Mouse (Mus musculus): ENCODE results near the gene Gna11.

Gna11 gene

GRCm38 (mm10) chr10:81564734-81565133, 19.7 kb upstream of the Gna11 start:
- DNase-seq, result no peak

GRCm38 (mm10) chr10:81564216-81564615, 19.2 kb upstream of the Gna11 start:
- no peak for DNase-seq

- no peak for DNase-seq
Observed at GRCm38 (mm10) chr10:81563481-81563880, 18.5 kb upstream of the Gna11 start.

GRCm38 (mm10) chr10:81562411-81562810, 17.4 kb upstream of the Gna11 start:
- DNase-seq, result no peak

GRCm38 (mm10) chr10:81560719-81561459, 15.9 kb upstream of the Gna11 start:
- no peak for DNase-seq

DNA sequence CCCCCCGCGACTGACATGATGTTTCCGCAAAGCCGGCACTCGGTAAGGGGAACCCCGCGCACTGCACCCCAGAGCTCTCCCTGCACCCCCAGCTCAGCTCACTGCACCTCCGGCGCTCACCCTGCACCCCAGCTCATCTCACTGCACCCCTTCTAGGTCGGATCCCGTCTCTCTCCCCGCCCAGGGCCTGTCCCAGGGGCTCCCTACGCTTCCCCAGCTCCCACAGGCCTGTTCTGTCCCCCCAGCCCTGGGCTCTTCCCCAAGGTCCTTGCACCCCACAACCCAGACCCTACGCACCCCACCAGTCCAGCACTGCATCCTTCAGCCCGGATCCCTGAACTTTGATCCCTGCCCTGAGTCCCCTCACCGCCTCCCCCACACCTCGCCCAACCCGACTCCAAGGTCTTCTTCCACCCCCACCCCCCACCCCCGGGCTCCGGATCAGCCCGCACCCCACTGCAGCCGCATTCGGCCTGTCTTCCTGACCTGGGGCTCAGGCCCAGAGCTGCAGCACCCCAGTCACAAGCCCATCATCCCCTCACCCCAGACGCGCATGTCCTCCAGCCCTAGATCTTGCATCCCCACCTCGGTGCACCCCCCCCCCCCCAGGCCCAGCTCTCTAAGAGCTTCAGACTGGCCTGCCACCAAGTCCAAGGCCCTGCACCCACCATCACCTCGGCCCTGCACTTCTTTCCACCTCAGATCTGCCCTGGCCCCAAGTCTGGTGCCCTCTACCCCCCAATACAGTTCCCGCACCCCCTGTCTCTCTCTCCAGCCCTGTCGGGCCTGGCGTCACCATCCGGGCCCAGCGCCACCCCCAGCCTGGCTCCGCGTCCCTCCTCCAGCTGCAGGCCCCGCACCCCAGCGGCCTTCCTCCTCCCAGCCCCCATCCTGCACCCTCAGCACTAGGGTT, 14.9 kb upstream of the Gna11 start:
- DNase-seq, result peak; percentile 81

GRCm38 (mm10) chr10:81559163-81559626, 14.2 kb upstream of the Gna11 start, which contains the start of gene Aes:
Gene Aes, plus strand, starts transcription at chr10:81559488.
- no peak for DNase-seq

DNA sequence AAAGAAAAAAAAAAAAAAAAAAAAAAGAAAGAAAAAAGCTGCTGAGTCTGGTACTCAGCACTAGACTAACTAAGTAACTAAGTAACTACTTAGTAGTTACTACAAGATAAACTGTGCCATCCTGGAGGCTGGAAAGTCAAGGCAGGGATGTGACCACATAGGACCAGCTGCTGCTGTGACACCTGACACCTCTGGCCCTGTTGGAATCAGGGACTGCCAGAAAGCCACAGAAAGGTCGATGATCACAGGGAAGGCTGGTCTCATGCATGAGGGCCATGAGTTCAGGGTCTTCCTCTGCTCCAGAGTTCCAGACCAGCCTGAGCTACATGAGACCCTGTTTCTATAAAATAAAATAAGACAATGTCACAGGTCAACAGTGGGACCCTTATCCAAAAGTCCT, 12.5 kb upstream of the Gna11 start:
- DNase-seq, result no peak

GRCm38 (mm10) chr10:81556282-81556681, 11.3 kb upstream of the Gna11 start:
- no peak for DNase-seq

GRCm38 (mm10) chr10:81553807-81554755, 9.1 kb upstream of the Gna11 start:
- no peak for DNase-seq

DNA sequence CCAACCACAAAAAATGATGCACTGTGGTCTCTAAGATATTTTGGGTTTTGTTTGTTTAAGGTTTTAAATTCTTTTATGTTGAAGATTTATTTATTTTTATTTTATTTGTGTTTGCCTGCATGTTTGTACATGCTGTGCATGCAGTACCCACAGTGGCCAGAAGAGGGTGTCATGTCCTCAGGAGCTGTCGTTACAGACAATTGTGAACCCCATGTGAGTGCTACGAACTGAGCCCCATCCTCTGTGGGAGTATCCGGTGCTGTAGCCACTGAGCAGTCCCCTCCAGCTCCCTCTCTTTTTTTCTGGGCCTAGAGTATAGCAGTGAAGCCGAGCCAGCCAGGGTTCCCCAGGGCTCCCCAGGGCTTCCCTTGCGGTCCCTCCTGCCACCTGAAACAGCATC, 8.2 kb upstream of the Gna11 start:
- DNase-seq, result no peak

DNA sequence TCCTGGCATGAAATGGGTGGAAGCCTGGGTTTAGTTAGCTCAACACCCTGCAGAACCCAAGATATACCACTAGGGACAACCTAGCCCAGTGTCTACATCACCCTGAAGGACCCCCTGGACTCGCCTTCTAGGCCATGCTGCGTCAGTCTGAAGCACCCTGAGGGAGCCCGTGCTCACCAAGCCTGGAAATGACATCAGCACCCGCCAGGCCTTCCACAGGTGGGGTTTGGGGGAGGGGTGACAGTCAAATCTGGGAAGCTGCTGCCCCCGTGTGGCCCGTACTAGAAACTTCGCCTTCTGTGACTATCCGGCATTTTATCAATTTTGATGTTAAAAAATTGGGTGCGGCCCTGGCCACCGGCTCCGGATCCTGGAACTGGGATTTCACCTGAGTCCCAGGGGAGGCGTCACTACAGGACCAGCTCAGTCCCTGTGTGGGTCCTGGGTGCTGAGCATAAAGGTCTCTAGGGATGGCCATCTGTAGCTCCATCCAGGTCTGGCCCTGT, 6.7 kb upstream of the Gna11 start:
- DNase-seq, result peak; percentile 90

DNA sequence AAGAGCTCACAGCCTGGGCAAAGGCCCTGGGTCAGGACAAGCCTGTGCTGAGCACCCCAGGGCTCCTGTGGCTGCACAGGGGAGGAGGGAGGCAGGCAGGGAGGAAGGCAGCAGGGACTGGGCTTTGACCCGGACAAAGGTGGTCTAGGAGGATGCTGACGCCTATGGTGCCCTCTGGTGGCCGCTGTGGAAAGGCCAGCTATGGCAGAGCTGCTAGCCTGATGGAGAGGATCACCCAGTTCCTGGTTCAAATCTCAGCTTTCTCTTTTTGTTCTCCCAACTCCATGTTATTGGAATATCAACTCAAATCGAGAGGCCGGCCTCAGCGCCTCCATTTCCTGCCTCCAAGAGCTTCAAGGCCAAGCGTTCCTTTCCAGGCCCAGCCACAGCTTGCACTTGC, 5.3 kb upstream of the Gna11 start:
- no peak for DNase-seq

DNA sequence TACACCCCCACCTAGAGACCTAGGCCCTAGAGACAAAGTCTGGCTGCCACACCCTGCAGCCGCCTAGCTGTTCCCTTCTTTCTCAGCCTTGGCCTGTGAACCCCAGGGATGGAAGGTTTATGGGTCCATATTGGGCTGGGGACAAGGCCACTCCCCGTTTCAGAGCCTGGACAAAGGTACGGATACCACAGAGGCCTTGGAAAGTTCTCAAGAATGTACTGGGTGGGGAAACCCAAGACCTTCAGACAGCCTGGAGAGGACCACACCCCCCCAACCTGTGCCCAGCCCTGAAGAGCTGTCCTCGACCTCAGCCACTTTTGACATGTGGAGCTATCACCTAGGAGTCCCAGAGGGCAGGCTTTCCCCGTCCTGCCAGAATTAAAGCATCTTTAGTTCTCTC, 4.0 kb upstream of the Gna11 start:
- no peak for DNase-seq

- DNase-seq, result no peak
Observed at GRCm38 (mm10) chr10:81546788-81547571, 2.0 kb upstream of the Gna11 start.

- DNase-seq, result no peak
Observed at GRCm38 (mm10) chr10:81546332-81546731, 1.3 kb upstream of the Gna11 start.

DNA sequence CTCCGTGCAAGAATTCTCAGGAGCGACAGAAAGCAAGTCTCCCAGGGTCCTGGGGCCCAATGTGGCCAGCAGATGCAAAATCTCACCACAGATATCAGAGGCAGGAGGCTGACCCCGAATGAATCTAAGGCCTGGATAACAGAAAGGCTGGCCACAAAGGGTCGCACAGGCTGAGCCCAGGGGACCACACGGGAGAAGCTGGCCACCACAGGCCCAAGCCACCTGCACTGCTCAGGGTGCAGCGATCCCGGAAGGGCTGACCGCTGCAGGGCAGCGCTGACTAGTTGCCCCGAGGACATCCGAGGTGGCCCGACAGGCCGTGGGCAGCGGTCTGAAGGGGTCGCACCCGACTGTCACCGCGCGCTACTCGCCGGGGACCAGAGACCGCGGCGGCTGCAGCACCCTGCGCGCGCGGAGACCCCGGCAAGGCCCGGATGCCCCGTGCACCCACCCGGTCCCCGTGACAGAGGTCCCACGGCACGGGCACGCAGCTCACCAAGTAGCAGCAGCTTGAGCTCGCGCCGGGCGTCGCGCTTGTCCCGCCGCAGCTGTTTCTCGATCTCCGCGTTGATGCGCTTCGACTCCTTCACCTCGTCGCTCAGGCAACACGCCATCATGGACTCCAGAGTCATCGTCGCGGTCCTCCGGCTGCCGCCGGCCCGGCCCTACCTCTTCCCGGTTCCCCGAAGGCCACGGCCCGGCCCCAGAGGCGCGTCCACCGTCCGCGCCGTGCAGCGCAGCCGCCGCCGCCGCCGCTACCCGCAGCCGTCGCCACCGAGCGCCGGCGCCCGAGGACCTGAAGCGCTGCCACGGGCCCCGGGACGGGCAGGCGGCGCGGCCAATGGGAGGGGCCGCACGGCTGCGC, 462 bp downstream of the Gna11 start:
- no peak for DNase-seq

GRCm38 (mm10) chr10:81543633-81544032, 1.4 kb downstream of the Gna11 start:
- DNase-seq, result no peak

GRCm38 (mm10) chr10:81542727-81543460, 2.1 kb downstream of the Gna11 start:
- no peak for DNase-seq

DNA sequence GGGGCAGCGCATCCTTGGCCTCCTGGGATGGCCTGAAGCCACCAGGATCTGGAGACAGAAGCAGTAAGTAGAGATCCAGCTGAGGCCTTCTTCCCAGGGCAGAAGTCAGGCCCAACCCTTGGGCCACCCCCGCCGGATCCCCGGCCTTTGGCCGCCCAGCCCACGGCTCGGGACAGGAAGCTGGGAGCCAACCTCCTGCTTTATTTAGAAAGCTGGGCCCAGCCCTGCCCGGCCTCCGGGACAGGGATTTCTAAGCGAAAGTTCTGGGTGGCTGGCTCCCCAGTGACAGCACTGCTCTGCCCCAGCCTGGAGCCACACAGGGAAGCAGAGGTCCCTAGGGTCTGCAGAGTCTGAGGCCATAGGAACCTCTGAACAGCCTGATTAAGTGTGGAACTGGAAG, 3.2 kb downstream of the Gna11 start:
- no peak for DNase-seq
